Mouse (Mus musculus): ENCODE measurements around the gene Myadm. TPM values are rescaled to one million over a fixed set of nuclear protein-coding genes. Genes with fewer than 3 reads are reported as not detected.
"Not testable (repeated sequence)": the region's sequence is repeated elsewhere in the genome, so short reads cannot be mapped to it uniquely, and the experiment has no call there.

The Myadm gene
- polyA plus RNA-seq, 1 experiment from 2014 or later, result 16.6 TPM

DNA sequence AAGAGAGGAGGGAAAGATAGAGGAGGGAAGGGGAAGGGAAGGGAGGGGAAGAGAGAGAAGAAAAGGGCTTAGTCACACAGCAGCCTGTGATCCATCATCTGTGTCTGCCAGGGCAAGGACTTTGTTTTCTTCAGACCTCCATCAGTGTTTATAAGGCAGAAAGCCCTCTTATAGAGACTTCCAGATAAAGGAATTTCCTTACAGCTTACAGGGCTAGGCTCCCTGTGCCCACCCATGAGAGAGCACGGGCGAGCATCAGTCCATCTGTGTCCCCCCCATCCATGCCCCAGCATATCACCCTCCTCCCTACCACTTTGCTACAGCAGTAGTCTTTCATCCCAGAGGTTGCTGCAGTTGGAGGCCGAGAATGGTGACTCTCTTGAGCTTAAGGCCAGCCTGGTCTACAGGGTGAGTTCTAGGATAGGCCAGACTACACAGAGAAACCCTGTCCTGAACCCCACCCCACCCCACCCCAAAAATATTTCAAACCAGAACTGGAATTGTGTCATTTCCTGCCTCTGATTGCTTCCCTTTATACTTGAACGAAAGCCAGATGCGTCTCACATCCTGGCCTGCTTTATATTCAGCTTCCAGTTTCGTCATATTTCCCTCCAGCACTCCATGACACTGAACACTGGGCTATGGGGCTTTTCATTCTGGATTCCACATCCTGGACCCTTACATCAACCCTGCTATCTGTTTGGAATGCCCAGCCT, 13.3 kb upstream of the Myadm start:
- Histone ChIP-seq H3K27me3 (replicated peaks) (no peaks in the 10 kb centered on the region), H3K9me3 (replicated peaks) (no peaks in the 10 kb centered on the region), H3K27ac (peak overlapping the region; percentile 60; the same call in 1 of the 2 replicates), H3K36me3 (no peaks in the 10 kb centered on the region), H3K4me2 (no peak overlapping the region), H3K9ac (no peak overlapping the region), H3K4me3 (no peak overlapping the region), H3K4me1 (no peaks in the 10 kb centered on the region)
- 41% methylated on average over 6 of the region's 6 CpGs for WGBS (ENCODE audit: insufficient replicate concordance)
- no peak for ATAC-seq

DNA sequence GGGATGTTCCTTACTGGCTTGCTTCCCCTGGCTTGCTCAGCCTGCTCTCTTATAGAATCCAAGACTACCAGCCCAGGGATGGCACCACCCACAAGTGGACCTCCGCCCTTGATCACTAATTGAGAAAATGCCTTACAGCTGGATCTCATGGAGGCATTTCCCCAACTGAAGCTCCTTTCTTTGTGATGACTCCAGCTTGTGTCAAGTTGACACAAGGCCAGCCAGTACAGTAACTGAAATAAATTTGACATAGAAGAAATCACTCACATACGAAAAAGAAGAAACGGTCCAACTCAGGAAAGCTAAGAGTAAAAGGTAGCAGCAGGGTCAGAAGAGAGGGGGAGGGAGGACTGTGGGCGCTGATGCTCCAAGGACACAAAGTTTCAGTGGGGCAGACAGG, 12.1 kb upstream of the Myadm start:
- WGBS (ENCODE audit: insufficient replicate concordance), result 51% methylated on average over 4 of the region's 4 CpGs
- not testable (repeated sequence) for H3K9ac ChIP-seq; H3K4me1 ChIP-seq; ATAC-seq; H3K4me3 ChIP-seq; H3K27me3 ChIP-seq (replicated peaks); H3K27ac ChIP-seq; H3K36me3 ChIP-seq; H3K9me3 ChIP-seq (replicated peaks); H3K4me2 ChIP-seq

DNA sequence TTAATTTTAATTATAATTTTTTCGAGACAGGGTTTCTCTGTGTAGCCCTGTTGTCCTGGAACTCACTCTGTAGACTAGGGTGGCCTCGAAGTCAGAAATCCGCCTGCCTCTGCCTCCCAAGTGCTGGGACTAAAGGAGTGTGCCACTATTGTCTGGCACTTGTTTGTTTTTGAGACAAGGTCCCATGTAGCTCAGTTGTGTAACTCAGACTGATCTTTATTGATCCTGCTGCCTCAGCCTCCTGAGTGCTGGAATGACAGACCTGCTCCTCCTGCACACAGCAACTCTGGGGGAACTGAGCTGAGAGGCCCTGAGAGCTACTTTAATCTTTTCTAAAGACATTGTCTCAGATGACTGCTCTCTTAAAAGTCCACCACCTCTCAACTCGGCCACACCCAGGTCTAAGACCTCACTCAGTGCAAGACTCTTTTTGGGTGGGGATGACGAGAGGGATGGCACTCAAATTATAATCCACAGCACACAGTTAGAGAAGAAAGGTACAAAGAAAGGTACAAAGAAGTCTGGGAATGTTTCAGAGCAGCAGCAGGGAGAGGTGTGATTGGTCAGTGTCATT, 8.7 kb upstream of the Myadm start:
- H3K27ac ChIP-seq, result no peak overlapping the region
- no peak for ATAC-seq
- WGBS (ENCODE audit: insufficient replicate concordance), result 62% methylated on average over 5 of the region's 5 CpGs
- H3K27me3 ChIP-seq (replicated peaks), result no peaks in the 10 kb centered on the region
- no peak overlapping the region for H3K4me3 ChIP-seq
- no peaks in the 10 kb centered on the region for H3K9me3 ChIP-seq (replicated peaks)
- H3K4me2 ChIP-seq, result no peak overlapping the region
- H3K36me3 ChIP-seq, result no peaks in the 10 kb centered on the region
- H3K9ac ChIP-seq, result no peak overlapping the region
- H3K4me1 ChIP-seq, result no peaks in the 10 kb centered on the region

DNA sequence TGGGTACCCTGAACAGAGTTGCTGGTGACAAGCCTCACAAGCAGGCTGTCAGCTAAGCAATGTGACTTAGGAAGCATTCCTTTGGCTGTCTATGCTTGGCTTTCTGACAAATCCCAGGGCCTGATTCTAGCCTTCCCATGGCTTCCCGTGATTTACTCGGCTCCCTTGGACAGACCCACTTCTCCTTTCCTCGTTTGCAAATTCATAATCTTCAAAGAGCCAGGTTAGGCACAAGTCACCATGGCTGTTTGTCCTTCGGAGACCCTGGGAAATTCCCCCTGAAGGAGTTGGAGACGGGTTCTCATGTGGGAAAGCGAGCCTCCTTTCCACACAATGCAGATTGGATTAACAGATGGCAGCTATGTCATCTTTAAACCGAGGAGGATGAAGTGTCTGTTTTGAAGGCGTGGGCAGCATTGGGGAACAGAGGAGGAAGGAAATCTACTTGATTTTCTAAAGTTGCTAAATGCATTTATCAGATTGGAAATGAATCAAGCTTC, 8.2 kb upstream of the Myadm start:
- H3K27me3 ChIP-seq (replicated peaks), result no peaks in the 10 kb centered on the region
- H3K36me3 ChIP-seq, result no peaks in the 10 kb centered on the region
- H3K9ac ChIP-seq, result no peak overlapping the region
- H3K4me3 ChIP-seq, result no peak overlapping the region
- 42% methylated on average over 8 of the region's 8 CpGs for WGBS (ENCODE audit: insufficient replicate concordance)
- no peaks in the 10 kb centered on the region for H3K4me1 ChIP-seq
- no peaks in the 10 kb centered on the region for H3K9me3 ChIP-seq (replicated peaks)
- H3K4me2 ChIP-seq, result no peak overlapping the region
- no peak for ATAC-seq
- no peak overlapping the region for H3K27ac ChIP-seq

DNA sequence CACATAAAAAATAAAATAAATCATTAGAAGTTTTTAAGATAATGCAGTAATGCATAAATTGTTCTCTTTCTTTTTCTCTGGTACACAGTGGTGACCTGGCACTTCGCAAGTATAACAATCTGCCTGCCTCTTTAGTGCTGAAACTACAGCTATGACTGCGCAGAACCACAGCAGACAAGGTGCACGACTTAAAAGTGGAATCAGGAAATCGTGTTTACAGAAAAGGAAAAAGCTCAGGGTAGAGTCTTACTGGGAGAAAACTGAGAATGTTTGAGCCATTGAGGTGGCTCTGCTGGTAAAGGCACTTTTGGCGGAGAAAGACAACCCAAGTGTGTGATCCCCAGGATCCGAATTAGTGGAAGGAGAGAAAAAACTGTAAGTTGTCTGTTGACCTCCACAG, 7.1 kb upstream of the Myadm start:
- WGBS (ENCODE audit: insufficient replicate concordance), result 64% methylated on average over 6 of the region's 6 CpGs
- no peak overlapping the region for H3K9ac ChIP-seq
- no peak overlapping the region for H3K4me3 ChIP-seq
- no peaks in the 10 kb centered on the region for H3K4me1 ChIP-seq
- H3K27me3 ChIP-seq (replicated peaks), result no peaks in the 10 kb centered on the region
- no peaks in the 10 kb centered on the region for H3K9me3 ChIP-seq (replicated peaks)
- no peak for ATAC-seq
- no peak overlapping the region for H3K27ac ChIP-seq
- H3K4me2 ChIP-seq, result no peak overlapping the region
- no peaks in the 10 kb centered on the region for H3K36me3 ChIP-seq

DNA sequence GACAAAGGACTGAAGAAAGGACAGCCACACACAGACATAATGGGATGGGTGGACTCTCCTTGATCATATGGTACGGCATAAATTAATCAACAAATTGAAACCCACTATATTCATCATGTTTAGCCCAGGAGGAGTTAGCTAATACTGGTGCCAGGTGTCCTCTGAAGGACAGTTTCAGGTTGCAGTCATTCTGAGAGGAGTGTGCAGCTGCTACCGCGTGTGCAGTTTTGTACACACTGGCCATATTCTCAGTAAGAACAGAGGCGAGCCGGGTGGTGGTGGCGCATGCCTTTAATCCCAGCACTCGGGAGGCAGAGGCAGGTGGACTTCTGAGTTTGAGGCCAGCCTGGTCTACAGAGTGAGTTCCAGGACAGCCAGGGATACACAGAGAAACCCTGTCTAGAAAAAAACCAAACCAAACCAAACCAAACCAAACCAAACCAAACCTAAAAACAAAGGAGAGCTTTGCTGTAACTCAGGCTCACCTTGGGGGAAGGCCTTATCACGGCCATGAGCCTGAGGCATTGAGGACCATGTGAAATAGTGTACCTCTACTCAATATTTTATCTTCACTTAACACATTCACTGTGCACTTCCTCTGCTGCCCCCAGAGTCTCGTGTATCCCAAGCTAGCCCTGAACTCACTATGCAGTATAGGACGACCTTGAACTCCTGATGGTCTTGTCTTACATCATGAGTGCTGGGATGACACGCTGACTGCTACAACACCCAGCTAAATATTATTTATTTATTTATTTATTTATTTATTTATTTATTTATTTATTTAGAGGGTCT, 5.6 kb upstream of the Myadm start:
- Histone ChIP-seq H3K4me1 (peaks cover 3% of the 10 kb centered on the region; the same call in 1 of the 2 replicates), H3K36me3 (no peaks in the 10 kb centered on the region), H3K27me3 (replicated peaks) (no peaks in the 10 kb centered on the region), H3K9ac (no peak overlapping the region), H3K4me2 (no peak overlapping the region), H3K4me3 (no peak overlapping the region), H3K27ac (no peak overlapping the region), H3K9me3 (replicated peaks) (no peaks in the 10 kb centered on the region)
- WGBS (ENCODE audit: insufficient replicate concordance), result 57% methylated on average over 11 of the region's 11 CpGs
- peak; percentile 44; the same call in 1 of the 2 replicates for ATAC-seq

DNA sequence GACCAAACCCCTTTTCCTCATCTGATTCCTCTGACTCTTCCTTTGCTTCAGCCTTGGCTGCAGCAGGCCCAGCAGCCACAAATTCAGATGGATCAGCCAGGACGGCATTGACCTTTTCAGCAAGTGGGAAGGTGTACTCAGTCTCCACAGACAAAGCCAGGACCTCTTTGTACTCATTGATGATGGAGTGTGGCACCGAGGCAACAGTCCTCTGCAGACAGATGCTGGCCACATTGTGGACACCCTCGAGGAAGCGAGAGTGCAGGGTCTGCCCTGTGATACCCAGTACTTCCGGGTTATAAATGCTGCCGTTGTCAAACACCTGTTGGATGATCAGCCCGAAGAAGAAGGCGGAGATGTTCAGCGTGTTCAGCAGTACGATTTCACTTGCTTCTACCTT, 4.3 kb upstream of the Myadm start:
- H3K4me2 ChIP-seq, result no peak overlapping the region
- H3K27me3 ChIP-seq (replicated peaks), result no peaks in the 10 kb centered on the region
- no peaks in the 10 kb centered on the region for H3K9me3 ChIP-seq (replicated peaks)
- no peak overlapping the region for H3K27ac ChIP-seq
- H3K36me3 ChIP-seq, result no peaks in the 10 kb centered on the region
- no peak for ATAC-seq
- no peak overlapping the region for H3K9ac ChIP-seq
- H3K4me3 ChIP-seq, result no peak overlapping the region
- WGBS (ENCODE audit: insufficient replicate concordance), result 77% methylated on average over 10 of the region's 10 CpGs
- peaks cover 13% of the 10 kb centered on the region for H3K4me1 ChIP-seq

DNA sequence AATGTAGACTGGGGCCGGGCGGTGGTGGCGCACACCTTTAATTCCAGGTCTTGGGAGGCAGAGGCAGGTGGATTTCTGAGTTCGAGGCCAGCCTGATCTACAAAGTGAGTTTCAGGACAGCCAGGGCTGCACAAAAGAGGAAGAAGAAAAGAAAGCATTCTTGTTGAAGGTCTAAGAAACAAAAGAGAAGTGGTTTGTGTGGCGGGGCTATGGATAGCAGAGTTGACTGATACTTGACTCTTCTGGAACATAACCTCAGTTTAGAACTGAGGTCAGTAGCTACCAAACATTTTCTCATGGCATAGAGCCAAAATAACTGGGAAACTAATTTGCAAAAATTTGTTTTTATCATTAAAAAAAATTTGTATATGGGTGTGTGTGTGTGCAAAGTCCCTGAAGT, 2.8 kb upstream of the Myadm start:
- Histone ChIP-seq H3K9ac (no peak overlapping the region), H3K27me3 (replicated peaks) (no peaks in the 10 kb centered on the region), H3K4me3 (no peak overlapping the region), H3K4me1 (peaks cover 27% of the 10 kb centered on the region), H3K36me3 (no peaks in the 10 kb centered on the region), H3K9me3 (replicated peaks) (no peaks in the 10 kb centered on the region), H3K27ac (no peak overlapping the region), H3K4me2 (no peak overlapping the region)
- ATAC-seq, result no peak
- 66% methylated on average over 5 of the region's 5 CpGs for WGBS (ENCODE audit: insufficient replicate concordance)

DNA sequence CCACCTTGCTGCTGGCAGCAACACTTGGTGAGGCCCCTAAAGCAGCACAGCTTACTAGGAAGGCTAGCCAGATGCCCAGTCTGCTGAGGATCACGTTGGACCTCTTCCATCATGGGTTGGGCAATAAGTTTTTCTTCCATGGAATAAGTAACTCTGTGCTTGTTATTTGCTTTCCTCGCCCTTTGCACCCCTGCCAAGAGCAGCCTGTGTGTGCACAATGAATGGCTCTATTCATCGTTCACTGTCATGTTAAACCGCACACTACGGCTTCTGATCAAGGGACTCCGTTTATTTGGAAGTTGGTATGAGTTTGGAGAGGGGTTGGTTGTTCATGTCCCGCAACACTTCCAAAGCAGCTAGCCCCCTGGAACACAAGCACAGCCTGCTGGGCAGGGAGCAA, 1.7 kb upstream of the Myadm start:
- Histone ChIP-seq H3K4me3 (no peak overlapping the region), H3K9me3 (replicated peaks) (no peaks in the 10 kb centered on the region), H3K36me3 (no peaks in the 10 kb centered on the region), H3K27ac (no peak overlapping the region), H3K27me3 (replicated peaks) (no peaks in the 10 kb centered on the region), H3K4me2 (no peak overlapping the region), H3K4me1 (peaks cover 37% of the 10 kb centered on the region), H3K9ac (no peak overlapping the region)
- 73% methylated on average over 7 of the region's 7 CpGs for WGBS (ENCODE audit: insufficient replicate concordance)
- ATAC-seq, result no peak

DNA sequence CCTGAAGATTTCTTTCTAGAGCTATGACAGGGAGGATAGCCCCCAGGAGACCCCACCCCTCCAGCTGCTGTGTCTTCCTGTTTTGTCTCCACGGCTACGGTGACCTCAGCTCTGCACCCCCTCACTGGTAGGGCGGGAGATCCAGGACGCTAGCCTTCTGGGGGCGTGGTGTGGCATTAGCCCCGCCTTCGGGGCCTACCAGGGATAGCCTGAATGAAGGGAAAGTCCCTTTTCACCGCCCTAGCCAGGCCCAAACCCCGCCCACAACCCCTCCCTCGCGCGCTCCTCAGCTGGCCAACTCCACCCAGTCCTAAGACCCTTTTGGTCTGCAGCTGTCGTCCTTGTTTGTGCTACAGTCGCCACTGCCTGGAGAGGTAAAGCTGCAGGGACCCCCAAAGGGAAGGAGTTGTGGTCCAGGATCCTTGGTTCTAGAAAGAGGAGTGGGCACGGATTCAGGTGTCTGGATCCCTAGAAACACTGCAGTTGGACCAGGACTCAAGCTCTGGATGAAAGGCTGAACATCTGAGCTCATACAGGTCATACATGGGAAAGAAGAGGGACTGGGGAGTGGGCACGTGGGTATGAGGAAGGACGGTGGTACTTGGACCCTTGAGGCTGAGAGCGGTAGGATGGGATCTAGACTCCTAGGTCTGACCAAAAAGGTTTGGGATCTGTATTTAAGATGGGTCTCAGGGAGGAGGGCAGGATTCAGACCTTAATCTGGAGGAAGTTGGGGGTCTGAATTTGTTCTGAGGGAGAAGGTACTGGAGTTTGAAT, 1.6 kb downstream of the Myadm start:
- peak overlapping the region; percentile 73 for H3K4me2 ChIP-seq
- H3K36me3 ChIP-seq, result 0 out of 2 replicates have a peak, but pooled peaks cover 6% of the 10 kb centered on the region
- H3K27me3 ChIP-seq (replicated peaks), result no peaks in the 10 kb centered on the region
- peak overlapping the region; percentile 57 for H3K9ac ChIP-seq
- 3% methylated on average over 18 of the region's 18 CpGs for whole genome bisulfite sequencing (ENCODE audit: insufficient replicate concordance)
- H3K27ac ChIP-seq, result no peak overlapping the region
- peak overlapping the region; percentile 46 for H3K4me3 ChIP-seq
- H3K4me1 ChIP-seq, result peaks cover 60% of the 10 kb centered on the region
- H3K9me3 ChIP-seq (replicated peaks), result no peaks in the 10 kb centered on the region
- ATAC-seq, result peak; percentile 84

DNA sequence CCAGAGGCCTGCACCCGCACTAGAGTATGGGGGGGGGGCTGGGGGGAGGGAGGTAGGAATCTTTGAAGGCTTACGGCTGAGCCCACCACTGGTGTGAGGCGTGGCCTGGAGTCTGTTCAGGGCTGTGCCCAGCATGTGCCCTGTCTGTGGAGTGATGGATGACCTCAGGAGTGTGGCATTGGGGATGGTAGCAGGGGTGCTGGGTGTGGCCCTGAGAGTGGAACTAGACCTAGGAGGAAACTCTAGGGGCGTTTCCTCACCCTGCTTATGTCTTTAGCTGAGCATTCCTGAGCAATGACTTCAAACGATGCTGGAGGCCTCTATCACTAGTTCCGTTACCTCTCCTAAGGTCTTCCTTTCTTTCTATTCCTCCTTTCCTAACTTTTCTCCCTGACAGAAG, 2.3 kb downstream of the Myadm start:
- 44% methylated on average over 6 of the region's 6 CpGs for WGBS (ENCODE audit: insufficient replicate concordance)
- H3K9ac ChIP-seq, result no peak overlapping the region
- H3K4me2 ChIP-seq, result peak overlapping the region; percentile 73
- peak overlapping the region; percentile 46 for H3K4me3 ChIP-seq
- no peak for ATAC-seq
- H3K4me1 ChIP-seq, result peaks cover 65% of the 10 kb centered on the region
- no peak overlapping the region for H3K27ac ChIP-seq
- 0 out of 2 replicates have a peak, but pooled peaks cover 6% of the 10 kb centered on the region for H3K36me3 ChIP-seq
- H3K27me3 ChIP-seq (replicated peaks), result no peaks in the 10 kb centered on the region
- H3K9me3 ChIP-seq (replicated peaks), result no peaks in the 10 kb centered on the region

All from liver, embryonic 12.5 days (tissue).